Mouse (Mus musculus): Measurements from ENCODE around the gene Inpp4b. TPM values are rescaled to one million over a fixed set of nuclear protein-coding genes. Genes with fewer than 3 reads are reported as not detected.
"Not testable (repeated sequence)": the region's sequence is repeated elsewhere in the genome, so short reads cannot be mapped to it uniquely, and the experiment has no call there.

Inpp4b gene
- total RNA-seq, 2 experiments from 2014 or later: 18.6 to 20.3 TPM

GRCm38 (mm10) chr8:81777704-81778103 is 435.3 kb downstream of the Inpp4b start:
- no peak for DNase-seq

DNA sequence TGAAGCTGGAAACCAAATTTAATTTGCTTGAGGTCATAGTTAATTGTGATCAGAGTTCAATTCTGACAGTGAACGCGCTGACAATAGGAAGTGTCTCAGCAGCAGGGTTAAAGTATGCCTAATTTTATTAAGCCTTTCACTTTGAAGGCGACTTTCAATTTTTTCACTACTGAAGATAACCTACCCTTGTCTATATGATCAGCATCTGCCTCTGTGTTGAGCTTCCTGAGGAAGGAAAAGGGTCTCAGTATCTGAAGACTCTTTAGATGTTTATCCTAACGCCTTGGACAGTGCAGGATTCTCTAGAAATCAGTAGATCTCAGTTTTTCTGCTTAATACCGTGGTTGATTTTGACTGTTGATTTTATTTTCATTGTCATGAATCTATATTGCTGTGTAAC is 437.1 kb downstream of the Inpp4b start:
- no peak for DNase-seq

GRCm38 (mm10) chr8:81780166-81780565 is 437.8 kb downstream of the Inpp4b start:
- no peak for DNase-seq

DNA sequence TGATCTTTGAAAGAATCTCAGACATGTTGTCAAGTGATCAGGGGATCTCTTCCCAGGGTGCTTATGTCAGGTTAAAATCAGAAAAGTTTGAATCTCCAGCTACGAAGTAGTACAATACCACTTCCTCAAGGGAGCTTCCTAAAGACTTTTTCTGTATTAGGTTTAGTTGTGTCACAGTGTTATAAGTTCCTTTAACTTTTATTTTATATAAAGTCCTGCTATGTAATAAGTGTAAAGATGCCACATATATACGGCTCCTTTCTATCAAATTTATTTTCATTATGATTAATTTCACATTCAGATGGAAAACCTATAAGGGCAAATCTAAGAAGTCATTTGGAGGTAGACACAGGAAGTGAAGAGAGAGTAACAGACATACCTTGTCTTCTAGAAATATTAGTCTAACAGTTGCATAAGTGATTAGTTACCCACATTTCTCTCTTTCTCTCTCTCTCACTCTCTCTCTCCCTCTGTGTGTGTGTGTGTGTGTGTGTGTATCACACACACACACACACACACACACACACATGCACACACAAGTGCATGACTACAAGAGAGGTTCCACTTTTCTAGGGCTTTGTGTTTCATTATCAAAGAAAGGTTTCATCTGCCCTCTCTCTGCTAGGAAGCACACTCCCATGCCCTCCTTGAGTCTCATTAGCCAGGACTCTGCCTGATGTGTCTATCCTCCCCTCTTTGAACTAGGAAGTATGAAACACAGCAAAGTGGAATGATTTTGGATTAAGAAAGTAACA is 438.7 kb downstream of the Inpp4b start:
- no peak for DNase-seq

GRCm38 (mm10) chr8:81782781-81783180 is 440.4 kb downstream of the Inpp4b start:
- no peak for DNase-seq

- DNase-seq: no peak
These were observed 442.4 kb downstream of the Inpp4b start for GRCm38 (mm10) chr8:81784775-81785174.

- no peak for DNase-seq
These were observed 446.1 kb downstream of the Inpp4b start for GRCm38 (mm10) chr8:81788498-81788897.

- DNase-seq: no peak
These were observed 450.3 kb downstream of the Inpp4b start for GRCm38 (mm10) chr8:81792649-81793048.

- DNase-seq: no peak
These were observed 456.1 kb downstream of the Inpp4b start for GRCm38 (mm10) chr8:81798501-81798900.

DNA sequence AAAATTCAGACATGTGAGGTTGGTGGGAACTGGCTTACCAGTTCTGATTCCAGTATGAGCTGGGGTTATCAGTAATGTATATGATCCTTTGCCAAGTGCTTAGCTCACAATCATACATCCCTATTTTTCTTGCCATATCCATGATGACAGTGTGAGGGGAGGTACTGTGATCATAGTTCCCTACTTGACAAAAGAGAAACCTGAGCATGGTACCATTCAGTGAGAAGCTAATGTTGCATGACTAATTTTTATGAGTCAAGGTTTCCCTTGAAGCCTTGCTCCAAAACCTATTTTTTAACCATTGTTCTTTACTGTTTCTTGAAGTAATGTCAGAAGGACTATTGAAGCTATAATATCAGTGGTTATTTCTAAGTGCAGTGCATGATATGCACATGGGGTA is 458.4 kb downstream of the Inpp4b start:
- DNase-seq: no peak

- peak; percentile 12 for DNase-seq
These were observed 464.4 kb downstream of the Inpp4b start for GRCm38 (mm10) chr8:81806797-81807196.

GRCm38 (mm10) chr8:81807578-81807977 is 465.2 kb downstream of the Inpp4b start:
- no peak for DNase-seq

GRCm38 (mm10) chr8:81808406-81808805 is 466.1 kb downstream of the Inpp4b start:
- DNase-seq: no peak

- DNase-seq: not testable (repeated sequence)
These were observed 467.1 kb downstream of the Inpp4b start for GRCm38 (mm10) chr8:81809414-81809813.

GRCm38 (mm10) chr8:81812051-81812751 is 469.8 kb downstream of the Inpp4b start:
- peak; percentile 13 for DNase-seq

DNA sequence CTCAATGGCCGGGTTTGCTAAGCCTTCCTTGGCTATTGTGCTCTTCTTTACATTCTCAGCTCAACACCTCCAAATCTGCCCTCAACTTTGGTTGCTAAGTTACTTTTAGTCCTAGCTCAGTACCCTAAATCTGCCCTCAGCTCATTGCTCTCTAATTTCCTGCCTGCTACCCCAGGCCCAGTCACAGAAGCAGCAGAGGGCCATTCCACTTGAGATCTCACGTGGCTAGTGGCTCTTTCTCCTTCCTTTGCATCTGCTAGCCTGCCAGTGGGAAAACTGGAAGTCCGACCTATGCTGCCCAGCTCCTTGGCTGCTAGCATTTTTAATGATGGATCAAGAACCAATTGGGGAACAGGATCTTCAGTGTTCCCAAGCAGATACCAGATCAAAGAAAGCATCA is 472.4 kb downstream of the Inpp4b start:
- DNase-seq: no peak

DNA sequence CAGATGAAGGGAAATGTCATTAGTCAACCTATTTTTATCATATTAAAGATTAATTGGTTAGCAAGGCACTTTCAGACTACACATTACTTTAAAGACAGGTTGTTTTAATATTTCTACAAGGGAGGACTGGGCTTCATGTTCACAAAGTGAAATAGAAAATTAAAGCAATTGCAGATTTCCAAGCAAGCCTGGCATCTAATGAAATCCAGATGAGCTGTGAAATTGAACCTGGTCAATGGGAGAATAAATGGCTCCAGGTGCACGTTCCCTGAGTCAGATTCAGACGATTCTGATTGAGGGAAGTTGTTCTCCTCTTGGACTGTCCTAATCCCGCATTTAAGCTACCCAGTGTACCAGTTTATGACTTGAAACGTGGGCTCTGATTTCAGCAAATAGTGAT is 473.2 kb downstream of the Inpp4b start:
- DNase-seq: no peak

DNA sequence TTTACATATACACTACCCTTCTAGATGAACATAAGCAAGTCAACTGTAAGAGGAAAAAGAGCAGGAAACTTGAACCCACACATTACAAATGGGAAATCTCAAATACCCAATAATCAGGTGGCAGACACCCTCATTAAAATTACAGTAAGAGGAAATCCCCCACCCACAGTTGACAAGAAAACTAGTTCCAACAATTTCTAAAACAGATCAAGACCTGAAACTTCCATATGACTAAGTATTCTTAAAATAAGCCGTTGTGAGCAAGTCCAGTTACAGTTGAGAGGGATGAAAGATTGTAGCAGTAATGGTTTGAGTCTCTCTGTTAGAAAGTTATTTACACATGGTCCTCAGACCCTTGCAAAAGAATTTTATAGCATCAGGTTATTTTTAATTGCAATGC is 480.8 kb downstream of the Inpp4b start:
- DNase-seq: no peak

DNA sequence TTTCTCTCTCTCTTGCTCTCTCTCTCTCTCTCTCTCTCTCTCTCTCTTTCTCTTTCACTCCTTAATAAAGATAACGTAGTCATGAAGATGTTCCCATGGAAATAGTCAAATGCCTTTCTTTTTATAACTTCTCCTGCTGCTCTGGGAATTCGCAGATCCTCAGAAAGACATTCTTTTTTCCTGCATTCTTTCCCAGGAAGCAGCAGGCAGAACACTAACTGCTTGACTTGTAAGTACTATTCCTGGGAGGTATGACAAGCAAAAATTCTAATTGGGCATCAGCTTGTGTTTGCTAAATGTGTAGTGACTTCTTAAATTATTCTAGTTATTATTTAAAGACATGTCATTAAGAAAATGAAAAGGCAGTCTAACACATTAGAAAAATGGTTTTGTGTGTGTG is 482.6 kb downstream of the Inpp4b start:
- no peak for DNase-seq

- peak; percentile 6 for DNase-seq
These were observed 484.1 kb downstream of the Inpp4b start for GRCm38 (mm10) chr8:81826406-81826805.

- no peak for DNase-seq
These were observed 485.1 kb downstream of the Inpp4b start for GRCm38 (mm10) chr8:81827306-81827913.

- no peak for DNase-seq
These were observed 489.1 kb downstream of the Inpp4b start for GRCm38 (mm10) chr8:81831430-81831829.

- DNase-seq: no peak
These were observed 491.5 kb downstream of the Inpp4b start for GRCm38 (mm10) chr8:81833852-81834251.
